Mouse (Mus musculus) gastrocnemius, postnatal 4 days (tissue): ENCODE measurements around the gene Tlr8. TPM values are rescaled to one million over a fixed set of nuclear protein-coding genes. Genes with fewer than 3 reads are reported as not detected.

ENCODE experiments used
- DNase-seq, 2 experiments: peaks; one replicate each; pipeline ENCODE4 v3.0.0; 2021 to 2022; ENCODE audit warnings: low spot score in 2 of 2, mixed read lengths in 2 of 2
- total RNA-seq, 2 experiments: library from RNA; stranded (reverse); gene quantifications; 2 replicates each; pipeline ENCODE4 v1.2.3; 2021

The Tlr8 gene
- total RNA-seq, 2 experiments from 2014 or later: 0.93 TPM

GRCm38 (mm10) chrX:167205813-167206520 lies 58.2 kb downstream of the Tlr8 start:
- no peak for DNase-seq

GRCm38 (mm10) chrX:167201365-167201764 lies 62.8 kb downstream of the Tlr8 start:
- DNase-seq: no peak

GRCm38 (mm10) chrX:167195228-167195649 lies 68.9 kb downstream of the Tlr8 start:
- DNase-seq: no peak

Other genes starting within 250 kb of the Tlr8 start
- gene Tmsb4x, start 55.0 kb downstream of the Tlr8 start, total RNA-seq: 100 to 1,000 TPM; 754 to 847 TPM
- gene Tlr7, start 66.2 kb upstream of the Tlr8 start, total RNA-seq: 1 to 10 TPM; 1.9 to 2.9 TPM
- gene Prps2, start 118.4 kb upstream of the Tlr8 start, total RNA-seq: 1 to 10 TPM; 6.6 to 7.2 TPM